ENCODE assay signal across 10 mouse cellular contexts in genomic region chr3:88495741-88496415, GRCm38 (mm10). TPM values are rescaled to one million over a fixed set of nuclear protein-coding genes. Genes with fewer than 3 reads are reported as not detected.
DNase-seq lines count a peak whose midpoint lies in the region; ATAC-seq lines count a peak whose summit lies in the region.
"Had no signal": no experiment of that assay in that cellular context is flagged by ENCODE, and none has a peak within 500 bp of the region (broad histone marks: within the 10 kb centered on the region; RNA-seq: fewer than 3 reads in every experiment).

No protein-coding gene starts in this region.

- H3K36me3 ChIP-seq in lung, embryonic 15.5 days = 0 out of 2 replicates have a peak, but pooled peaks cover 5% of the 10 kb centered on the region
- no peaks in the 10 kb centered on the region for H3K36me3 ChIP-seq in intestine, embryonic 15.5 days
- no peaks in the 10 kb centered on the region for H3K36me3 ChIP-seq in stomach, embryonic 15.5 days
- no peaks in the 10 kb centered on the region for H3K36me3 ChIP-seq in hindbrain, embryonic 11.5 days (ENCODE audit: control insufficient read depth, insufficient read depth, low read length)
- H3K36me3 ChIP-seq: hindbrain, embryonic 10.5 days; limb, embryonic 12.5 days had no signal

- 76% methylated on average over 10 of the region's 10 CpGs for WGBS in lung, embryonic 15.5 days
- 73% methylated on average over 10 of the region's 10 CpGs for WGBS in intestine, embryonic 15.5 days
- WGBS in stomach, embryonic 15.5 days = 77% methylated on average over 10 of the region's 10 CpGs
- WGBS in hindbrain, embryonic 11.5 days = 86% methylated on average over 10 of the region's 10 CpGs

- no peak for ATAC-seq in lung, embryonic 15.5 days (ENCODE audit: borderline replicate concordance, extremely low read depth, low FRiP score, low TSS enrichment)
- no peak for ATAC-seq in intestine, embryonic 15.5 days
- ATAC-seq in stomach, embryonic 15.5 days (ENCODE audit: insufficient read depth, low FRiP score, low read depth) = no peak
- ATAC-seq in hindbrain, embryonic 11.5 days (ENCODE audit: low FRiP score) = no peak

- no peak overlapping the region for H3K9ac ChIP-seq in lung, embryonic 15.5 days
- no peak overlapping the region for H3K9ac ChIP-seq in intestine, embryonic 15.5 days
- H3K9ac ChIP-seq in stomach, embryonic 15.5 days = no peak overlapping the region
- H3K9ac ChIP-seq in hindbrain, embryonic 11.5 days (ENCODE audit: low read depth, low read length) = no peak overlapping the region
- H3K9ac ChIP-seq: limb, embryonic 12.5 days had no signal

- H3K4me1 ChIP-seq in lung, embryonic 15.5 days = peaks cover 41% of the 10 kb centered on the region
- H3K4me1 ChIP-seq in intestine, embryonic 15.5 days (replicated peaks) = peaks cover 52% of the 10 kb centered on the region
- peaks cover 51% of the 10 kb centered on the region for H3K4me1 ChIP-seq in stomach, embryonic 15.5 days
- peaks cover 4% of the 10 kb centered on the region; the same call in 1 of the 2 replicates for H3K4me1 ChIP-seq in hindbrain, embryonic 11.5 days (replicated peaks; ENCODE audit: control insufficient read depth, insufficient read depth, low read length)

- H3K4me3 ChIP-seq in lung, embryonic 15.5 days = no peak overlapping the region
- no peak overlapping the region for H3K4me3 ChIP-seq in intestine, embryonic 15.5 days (replicated peaks)
- no peak overlapping the region for H3K4me3 ChIP-seq in stomach, embryonic 15.5 days (replicated peaks)
- no peak overlapping the region for H3K4me3 ChIP-seq in hindbrain, embryonic 11.5 days (ENCODE audit: low read depth, low read length)
- H3K4me3 ChIP-seq: hindbrain, embryonic 10.5 days; limb, embryonic 12.5 days had no signal

- peak; percentile 69 for DNase-seq in adrenal gland, adult 2 months
- DNase-seq in adrenal gland, postnatal 4 days (ENCODE audit: low spot score in 2 of 2) = no peak
- no peak for DNase-seq in lung, adult 18-20 months
- no peak for DNase-seq in B cell, adult 2 months
- DNase-seq in hindbrain, embryonic 11.5 days (ENCODE audit: low spot score) = no peak

- peak overlapping the region; percentile 94; the same call in 1 of the 2 replicates for H3K27ac ChIP-seq in lung, embryonic 15.5 days
- peak overlapping the region; percentile 61; the same call in 1 of the 2 replicates for H3K27ac ChIP-seq in intestine, embryonic 15.5 days
- peak overlapping the region; percentile 98 for H3K27ac ChIP-seq in stomach, embryonic 15.5 days
- no peak overlapping the region for H3K27ac ChIP-seq in hindbrain, embryonic 11.5 days (ENCODE audit: low read depth, low read length)

- H3K27me3 ChIP-seq in lung, embryonic 15.5 days = no peaks in the 10 kb centered on the region
- no peaks in the 10 kb centered on the region for H3K27me3 ChIP-seq in intestine, embryonic 15.5 days (replicated peaks)
- H3K27me3 ChIP-seq in stomach, embryonic 15.5 days (replicated peaks) = no peaks in the 10 kb centered on the region
- H3K27me3 ChIP-seq in hindbrain, embryonic 11.5 days (ENCODE audit: control insufficient read depth, insufficient read depth, low read length) = peaks cover 2% of the 10 kb centered on the region; the same call in 1 of the 2 replicates

- no peak overlapping the region for H3K4me2 ChIP-seq in lung, embryonic 15.5 days
- 0 out of 2 replicates have a peak overlapping the region, but pooled peaks have one; percentile 22 for H3K4me2 ChIP-seq in intestine, embryonic 15.5 days (replicated peaks)
- H3K4me2 ChIP-seq in stomach, embryonic 15.5 days = no peak overlapping the region
- H3K4me2 ChIP-seq in hindbrain, embryonic 11.5 days (replicated peaks; ENCODE audit: low read depth, low read length) = no peak overlapping the region
- H3K4me2 ChIP-seq: limb, embryonic 12.5 days had no signal

- H3K9me3 ChIP-seq in lung, embryonic 15.5 days = no peaks in the 10 kb centered on the region
- H3K9me3 ChIP-seq in intestine, embryonic 15.5 days = no peaks in the 10 kb centered on the region
- H3K9me3 ChIP-seq in stomach, embryonic 15.5 days = no peaks in the 10 kb centered on the region
- no peaks in the 10 kb centered on the region for H3K9me3 ChIP-seq in hindbrain, embryonic 11.5 days (ENCODE audit: control insufficient read depth, low read length)
- H3K9me3 ChIP-seq: hindbrain, embryonic 10.5 days; limb, embryonic 12.5 days had no signal

RNA-seq across cellular contexts. Expression of gene Lmna, which starts 13.9 kb away (rescaled TPM):
- 100 to 1,000 TPM in 1 of 2 experiments, 10 to 100 TPM in 1; 78.2 to 158 TPM for total RNA-seq in adrenal gland, adult 2 months (2021)
- polyA plus RNA-seq in adrenal gland, adult 2 months (2012; rRNA removed) = 170 and 236 TPM in 2 replicates
- total RNA-seq in adrenal gland, postnatal 4 days (2021) = 100 to 1,000 TPM; 109 to 113 TPM
- polyA plus RNA-seq in lung, embryonic 15.5 days (2015; fragmentation: Nextera tagmentation; extraction: Ambion mirVana) = 111 and 121 TPM in 2 replicates
- polyA plus RNA-seq in intestine, embryonic 15.5 days (2015; fragmentation: Nextera tagmentation; extraction: Ambion mirVana) = 120 TPM in 2 replicates
- polyA plus RNA-seq in stomach, embryonic 15.5 days (2015; fragmentation: Nextera tagmentation; extraction: Ambion mirVana) = 179 and 214 TPM in 2 replicates
- 22.5 and 22.8 TPM in 2 replicates for polyA plus RNA-seq in hindbrain, embryonic 11.5 days (2014; fragmentation: Nextera tagmentation; extraction: Ambion mirVana)

RNA-seq across cellular contexts. Expression of gene Sema4a, which starts 34.9 kb away (rescaled TPM):
- 10 to 100 TPM in 1 of 2 experiments, 1 to 10 TPM in 1; 8.8 to 14.3 TPM for total RNA-seq in adrenal gland, adult 2 months (2021)
- polyA plus RNA-seq in adrenal gland, adult 2 months (2012; rRNA removed) = 31.8 and 42.4 TPM in 2 replicates
- 10 to 100 TPM; 11.5 to 15.5 TPM for total RNA-seq in adrenal gland, postnatal 4 days (2021)
- polyA plus RNA-seq in lung, embryonic 15.5 days (2015; fragmentation: Nextera tagmentation; extraction: Ambion mirVana) = 4.5 and 5.3 TPM in 2 replicates
- polyA plus RNA-seq in intestine, embryonic 15.5 days (2015; fragmentation: Nextera tagmentation; extraction: Ambion mirVana) = 30.9 and 39.2 TPM in 2 replicates
- 22.3 and 25.1 TPM in 2 replicates for polyA plus RNA-seq in stomach, embryonic 15.5 days (2015; fragmentation: Nextera tagmentation; extraction: Ambion mirVana)
- polyA plus RNA-seq in hindbrain, embryonic 11.5 days (2014; fragmentation: Nextera tagmentation; extraction: Ambion mirVana) = 5.7 and 7.8 TPM in 2 replicates

RNA-seq across cellular contexts. Expression of gene Mex3a, which starts 36.3 kb away (rescaled TPM):
- total RNA-seq in adrenal gland, adult 2 months (2021) = 1 to 10 TPM; 2.3 to 3.2 TPM
- 1.7 and 2.1 TPM in 2 replicates for polyA plus RNA-seq in adrenal gland, adult 2 months (2012; rRNA removed)
- total RNA-seq in adrenal gland, postnatal 4 days (2021) = 10 to 100 TPM; 11.2 to 16.1 TPM
- polyA plus RNA-seq in lung, embryonic 15.5 days (2015; fragmentation: Nextera tagmentation; extraction: Ambion mirVana) = 15.8 and 16.8 TPM in 2 replicates
- polyA plus RNA-seq in intestine, embryonic 15.5 days (2015; fragmentation: Nextera tagmentation; extraction: Ambion mirVana) = 9.6 and 11.2 TPM in 2 replicates
- polyA plus RNA-seq in stomach, embryonic 15.5 days (2015; fragmentation: Nextera tagmentation; extraction: Ambion mirVana) = 11.9 and 12.1 TPM in 2 replicates
- polyA plus RNA-seq in hindbrain, embryonic 11.5 days (2014; fragmentation: Nextera tagmentation; extraction: Ambion mirVana) = 45.9 and 51.9 TPM in 2 replicates

RNA-seq across cellular contexts. Expression of gene Rab25, which starts 52.2 kb away (rescaled TPM):
- not detected for total RNA-seq in adrenal gland, adult 2 months (2021)
- polyA plus RNA-seq in adrenal gland, adult 2 months (2012; rRNA removed) = 0.09 and 0.10 TPM in 2 replicates
- 1 to 10 TPM in 1 of 2 experiments, under 1 TPM in 1; 0.54 to 3.9 TPM for total RNA-seq in adrenal gland, postnatal 4 days (2021)
- polyA plus RNA-seq in lung, embryonic 15.5 days (2015; fragmentation: Nextera tagmentation; extraction: Ambion mirVana) = 33.1 and 36.4 TPM in 2 replicates
- polyA plus RNA-seq in intestine, embryonic 15.5 days (2015; fragmentation: Nextera tagmentation; extraction: Ambion mirVana) = 75.2 and 89.8 TPM in 2 replicates
- polyA plus RNA-seq in stomach, embryonic 15.5 days (2015; fragmentation: Nextera tagmentation; extraction: Ambion mirVana) = 86.9 and 90.6 TPM in 2 replicates
- polyA plus RNA-seq in hindbrain, embryonic 11.5 days (2014; fragmentation: Nextera tagmentation; extraction: Ambion mirVana) = 1.1 and 1.8 TPM in 2 replicates

RNA-seq across cellular contexts. Expression of gene Lamtor2, which starts 57.0 kb away (rescaled TPM):
- total RNA-seq in adrenal gland, adult 2 months (2021) = 100 to 1,000 TPM; 153 to 154 TPM
- polyA plus RNA-seq in adrenal gland, adult 2 months (2012; rRNA removed) = 107 and 117 TPM in 2 replicates
- total RNA-seq in adrenal gland, postnatal 4 days (2021) = 100 to 1,000 TPM; 108 to 113 TPM
- polyA plus RNA-seq in lung, embryonic 15.5 days (2015; fragmentation: Nextera tagmentation; extraction: Ambion mirVana) = 165 and 178 TPM in 2 replicates
- 188 and 231 TPM in 2 replicates for polyA plus RNA-seq in intestine, embryonic 15.5 days (2015; fragmentation: Nextera tagmentation; extraction: Ambion mirVana)
- 193 and 198 TPM in 2 replicates for polyA plus RNA-seq in stomach, embryonic 15.5 days (2015; fragmentation: Nextera tagmentation; extraction: Ambion mirVana)
- polyA plus RNA-seq in hindbrain, embryonic 11.5 days (2014; fragmentation: Nextera tagmentation; extraction: Ambion mirVana) = 76.1 and 93.9 TPM in 2 replicates
